20 mouse cellular contexts compared by ENCODE assay signal in the genomic region with DNA sequence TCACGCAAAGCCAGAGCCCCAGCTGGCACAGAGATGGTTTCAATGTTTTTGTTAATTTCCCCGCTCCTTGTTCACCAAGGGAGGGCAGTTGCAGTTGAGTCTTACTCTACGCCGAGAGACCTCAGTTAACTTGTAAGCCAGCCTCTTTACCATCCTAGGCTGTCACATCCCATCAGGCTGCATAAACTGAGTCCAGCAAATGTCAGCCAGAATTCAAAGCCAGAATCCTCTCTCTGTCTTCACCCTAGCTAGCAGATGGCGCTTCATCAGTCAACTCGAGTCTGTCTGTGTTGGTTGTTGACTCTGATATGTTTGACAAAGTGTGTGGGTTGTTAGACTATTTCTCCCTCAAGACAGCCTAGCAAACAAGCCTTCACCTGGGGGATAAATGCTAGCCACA.
DNase-seq lines count a peak whose midpoint lies in the region; ATAC-seq and TF ChIP-seq lines count a peak whose summit lies in the region.
"Had no signal": no experiment of that assay in that cellular context is flagged by ENCODE, and none has a peak within 500 bp of the region (broad histone marks: within the 10 kb centered on the region; RNA-seq: fewer than 3 reads in every experiment).

No protein-coding gene starts in this region.

- H3K27me3 ChIP-seq in forebrain, embryonic 14.5 days (replicated peaks; ENCODE audit: control insufficient read depth, insufficient read depth, low read length), result no peaks in the 10 kb centered on the region
- no peaks in the 10 kb centered on the region for H3K27me3 ChIP-seq in forebrain, embryonic 11.5 days (ENCODE audit: control insufficient read depth, insufficient read depth, low read length)
- H3K27me3 ChIP-seq: embryonic facial prominence, embryonic 12.5 days; hindbrain, embryonic 13.5 days; intestine, embryonic 15.5 days had no signal

- TF ChIP-seq POLR2A in brain, embryonic 14.5 days (IDR thresholded peaks at IDR 0.05; ENCODE audit: borderline replicate concordance, extremely low read depth, insufficient read depth, insufficient read length, poor library complexity, severe bottlenecking), result no peak

- no peak for ATAC-seq in forebrain, embryonic 14.5 days
- ATAC-seq in forebrain, embryonic 11.5 days (replicated peaks; ENCODE audit: low FRiP score), result no peak

- H3K36me3 ChIP-seq in forebrain, embryonic 14.5 days (ENCODE audit: control insufficient read depth, insufficient read depth, low read length), result no peaks in the 10 kb centered on the region
- no peaks in the 10 kb centered on the region for H3K36me3 ChIP-seq in forebrain, embryonic 11.5 days (ENCODE audit: control insufficient read depth, insufficient read depth, low read length)
- H3K36me3 ChIP-seq: embryonic facial prominence, embryonic 12.5 days; hindbrain, embryonic 13.5 days; intestine, embryonic 15.5 days had no signal

- no peak overlapping the region for H3K9ac ChIP-seq in forebrain, embryonic 14.5 days (ENCODE audit: low read length)
- no peak overlapping the region for H3K9ac ChIP-seq in forebrain, embryonic 11.5 days (ENCODE audit: low read length)
- H3K9ac ChIP-seq: embryonic facial prominence, embryonic 12.5 days; hindbrain, embryonic 13.5 days; intestine, embryonic 15.5 days had no signal

- DNase-seq in forebrain, embryonic 14.5 days (ENCODE audit: low spot score), result peak; percentile 67
- no peak for DNase-seq in forebrain, embryonic 11.5 days (ENCODE audit: low spot score)
- DNase-seq in layer of hippocampus, adult 18-20 months (ENCODE audit: low spot score in 2 of 2), result peak; percentile 8 to 39
- DNase-seq in layer of hippocampus, adult 11-12 months (ENCODE audit: low spot score), result no peak
- peak; percentile 72 for DNase-seq in brain, embryonic 14.5 days (ENCODE audit: low read depth)
- DNase-seq in brain, embryonic 18.5 days (ENCODE audit: low read depth, low spot score), result peak; percentile 49
- no peak for DNase-seq in gastrocnemius, postnatal 10 days
- DNase-seq: adrenal gland, adult 2 months; adrenal gland, postnatal 25 days; cerebellum, adult 18-20 months; cerebellum, adult 9-11 months; embryo, embryonic 11 days; heart, adult 18-20 months; heart, postnatal 10 days; heart, postnatal 4 days; kidney, adult 18-20 months had no signal

- no peak overlapping the region for H3K4me3 ChIP-seq in forebrain, embryonic 14.5 days (ENCODE audit: low read depth, low read length)
- H3K4me3 ChIP-seq in forebrain, embryonic 11.5 days (ENCODE audit: low read depth, low read length), result no peak overlapping the region
- H3K4me3 ChIP-seq: embryonic facial prominence, embryonic 12.5 days; heart, embryonic 10.5 days; hindbrain, embryonic 13.5 days; intestine, embryonic 15.5 days had no signal

- H3K4me2 ChIP-seq in forebrain, embryonic 14.5 days (ENCODE audit: low read length), result no peak overlapping the region
- no peak overlapping the region for H3K4me2 ChIP-seq in forebrain, embryonic 11.5 days (ENCODE audit: low read depth, low read length, severe bottlenecking)
- H3K4me2 ChIP-seq: embryonic facial prominence, embryonic 12.5 days; hindbrain, embryonic 13.5 days; intestine, embryonic 15.5 days had no signal

- no peaks in the 10 kb centered on the region for H3K4me1 ChIP-seq in forebrain, embryonic 14.5 days (ENCODE audit: control insufficient read depth, insufficient read depth, low read length)
- no peaks in the 10 kb centered on the region for H3K4me1 ChIP-seq in forebrain, embryonic 11.5 days (replicated peaks; ENCODE audit: control insufficient read depth, insufficient read depth, low read length)
- H3K4me1 ChIP-seq: embryonic facial prominence, embryonic 12.5 days had no signal

- TF ChIP-seq CTCF in brain, embryonic 14.5 days (IDR thresholded peaks at IDR 0.05; ENCODE audit: borderline replicate concordance, extremely low read depth, insufficient read depth, insufficient read length), result no peak

- H3K9me3 ChIP-seq in forebrain, embryonic 14.5 days (replicated peaks; ENCODE audit: control insufficient read depth, low read length), result no peaks in the 10 kb centered on the region
- H3K9me3 ChIP-seq in forebrain, embryonic 11.5 days (ENCODE audit: control insufficient read depth, low read length), result no peaks in the 10 kb centered on the region
- H3K9me3 ChIP-seq: heart, embryonic 10.5 days; hindbrain, embryonic 13.5 days; intestine, embryonic 15.5 days had no signal

- no peak overlapping the region for H3K27ac ChIP-seq in forebrain, embryonic 14.5 days (ENCODE audit: low read depth, low read length)
- H3K27ac ChIP-seq in forebrain, embryonic 11.5 days (ENCODE audit: low read depth, low read length), result no peak overlapping the region
- H3K27ac ChIP-seq: embryonic facial prominence, embryonic 12.5 days; heart, embryonic 10.5 days; hindbrain, embryonic 13.5 days had no signal

- WGBS in forebrain, embryonic 14.5 days, result 80% methylated on average over 6 of the region's 6 CpGs
- 90% methylated on average over 6 of the region's 6 CpGs for WGBS in forebrain, embryonic 11.5 days

Comparison
In these comparisons a context has a peak if more than half of its experiments do, and no peak if none do; other contexts are left out.
1. DNase-seq: peak in forebrain, embryonic 14.5 days (single experiment), layer of hippocampus, adult 18-20 months (2 of 2), brain, embryonic 14.5 days (single experiment) and brain, embryonic 18.5 days (single experiment); none in forebrain, embryonic 11.5 days (single experiment), layer of hippocampus, adult 11-12 months (single experiment) and gastrocnemius, postnatal 10 days (single experiment).